Mouse (Mus musculus): ENCODE results near the gene Cd2ap.

DNA sequence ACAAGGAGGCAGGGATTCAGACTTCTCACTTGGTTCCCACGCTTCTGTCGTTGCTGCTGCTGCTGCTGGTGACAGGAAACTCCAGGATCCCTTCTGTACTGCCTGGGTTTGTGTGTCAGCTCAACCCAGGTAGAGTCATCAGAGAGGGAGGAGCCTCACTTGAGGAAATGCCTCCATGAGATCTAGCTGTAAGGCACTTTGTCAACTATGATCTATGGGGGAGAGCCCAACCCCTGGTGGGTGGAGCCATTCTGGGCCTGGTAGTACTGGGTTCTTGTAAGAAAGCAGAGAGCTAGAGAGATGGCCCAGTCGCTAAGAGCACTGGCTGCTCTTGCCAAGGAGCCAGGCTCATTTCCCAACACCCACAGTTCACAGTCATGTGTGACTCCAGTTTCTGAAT lies 34.0 kb upstream of the Cd2ap start:
- TF ChIP-seq CTCF (IDR thresholded peaks at IDR 0.05; ENCODE audit: borderline replicate concordance, insufficient read depth, low read length) = no peak
- TF ChIP-seq POLR2A (IDR thresholded peaks at IDR 0.05; ENCODE audit: low read depth, low read length) = no peak

All from embryonic fibroblast, embryonic 13.5 days (primary cell).